Mouse (Mus musculus) thymus, adult 2 months (tissue): ENCODE data around the gene Mfn2.

Experiments used
- CTCF ChIP-seq: fragments of 200-500 bp; IDR thresholded peaks from 2 replicates; pipeline ENCODE4 v1.5.1; 2012; ENCODE audit warnings: mild to moderate bottlenecking, control low read depth, low read length, moderate library complexity, borderline replicate concordance; ENCODE audit not compliant: control insufficient read depth, poor library complexity, insufficient read depth; ENCODE audit errors: extremely low read depth
- POLR2A ChIP-seq: fragments of 200-500 bp; IDR thresholded peaks from 2 replicates; pipeline ENCODE4 v1.6.1; 2012; ENCODE audit warnings: mild to moderate bottlenecking, low read length, control low read depth, moderate library complexity; ENCODE audit not compliant: control insufficient read depth, poor library complexity, insufficient read depth; ENCODE audit errors: extremely low read depth

GRCm38 (mm10) chr4:147928540-147928939, 24.0 kb upstream of the Mfn2 start:
- TF ChIP-seq CTCF (no peak), POLR2A (no peak)
